Mouse (Mus musculus) ES-E14 (cell line): ENCODE measurements at regions not wholly inside any gene's neighbourhood (a gene's known extent, or its start where the extent isn't known, plus 50 kb on each side); places are given as distances from the start of the nearest gene placed in this dataset.

ENCODE experiments used
- CHD2 ChIP-seq: IDR thresholded peaks from 2 replicates; pipeline ENCODE4 v1.6.1; 2014; ENCODE audit warnings: mild to moderate bottlenecking, low read depth, low read length, inconsistent platforms
- HCFC1 ChIP-seq: IDR thresholded peaks from 2 replicates; pipeline ENCODE4 v1.6.1; 2012; ENCODE audit warnings: low read length, inconsistent platforms, borderline replicate concordance; ENCODE audit not compliant: insufficient read depth
- MAFK ChIP-seq: IDR thresholded peaks from 2 replicates; pipeline ENCODE4 v1.6.1; 2014; ENCODE audit warnings: mild to moderate bottlenecking, low read depth, low read length, inconsistent platforms; ENCODE audit not compliant: insufficient read depth
- ZNF384 ChIP-seq: IDR thresholded peaks from 2 replicates; pipeline ENCODE4 v1.6.1; 2012; ENCODE audit warnings: low read depth, low read length, inconsistent platforms

GRCm38 (mm10) chr10:46718349-46719087 is 1140.9 kb downstream of the Hace1 start:
- TF ChIP-seq MAFK (no peak), HCFC1 (no peak), ZNF384 (no peak), CHD2 (no peak)
